In genomic region chr12:95489848-95490247, GRCm38 (mm10) we compare ENCODE assay signal across 28 mouse cellular contexts.
"Had no signal": no experiment of that assay in that cellular context is flagged by ENCODE, and none has a peak within 500 bp of the region (broad histone marks: within the 10 kb centered on the region; RNA-seq: fewer than 3 reads in every experiment).

No protein-coding gene starts in this region.

- H3K4me3 ChIP-seq: heart, embryonic 12.5 days; heart, embryonic 13.5 days; heart, embryonic 15.5 days; hindbrain, embryonic 10.5 days; hindbrain, embryonic 12.5 days; hindbrain, embryonic 13.5 days; hindbrain, embryonic 15.5 days; intestine, embryonic 15.5 days; kidney, embryonic 15.5 days; layer of hippocampus, adult 2 months; left cerebral cortex, adult 2 months had no signal

- DNase-seq: heart, postnatal 10 days; heart, postnatal 14 days; heart, postnatal 36 days; heart, postnatal 4 days; kidney, adult 11 months; kidney, adult 18-20 months; kidney, adult 8-10 months; kidney, adult 9 months; kidney, postnatal 10 days; kidney, postnatal 14 days; kidney, postnatal 25 days; kidney, postnatal 36 days; kidney, postnatal 4 days; layer of hippocampus, adult 9-11 months; layer of hippocampus, postnatal 36 days had no signal

- H3K4me2 ChIP-seq: heart, embryonic 11.5 days; heart, embryonic 12.5 days; heart, embryonic 13.5 days; heart, embryonic 15.5 days; hindbrain, embryonic 12.5 days; hindbrain, embryonic 13.5 days; hindbrain, embryonic 14.5 days; hindbrain, embryonic 15.5 days; intestine, embryonic 15.5 days; kidney, embryonic 15.5 days had no signal

- H3K36me3 ChIP-seq: heart, embryonic 12.5 days; heart, embryonic 13.5 days; heart, embryonic 15.5 days; hindbrain, embryonic 10.5 days; hindbrain, embryonic 12.5 days; hindbrain, embryonic 13.5 days; hindbrain, embryonic 15.5 days; intestine, embryonic 15.5 days; kidney, embryonic 15.5 days had no signal

- H3K27me3 ChIP-seq: heart, embryonic 12.5 days; heart, embryonic 13.5 days; heart, embryonic 15.5 days; hindbrain, embryonic 12.5 days; hindbrain, embryonic 13.5 days; hindbrain, embryonic 15.5 days; intestine, embryonic 15.5 days; kidney, embryonic 15.5 days had no signal
